Mouse (Mus musculus) layer of hippocampus, adult 18-20 months (tissue): Measurements from ENCODE around the gene Tssc4. TPM values are rescaled to one million over a fixed set of nuclear protein-coding genes. Genes with fewer than 3 reads are reported as not detected.
A peak's percentile ranks its signal among the peaks of the same experiment; 100 is the strongest.

Experiments
- DNase-seq, 2 experiments: peaks; one replicate each; pipeline ENCODE4 v3.0.0; 2022; ENCODE audit warnings: low spot score in 2 of 2
- total RNA-seq, 2 experiments: library from RNA; stranded (reverse); gene quantifications; 2 replicates each; pipeline ENCODE4 v1.2.3; 2021

Gene Tssc4
- total RNA-seq, 2 experiments from 2014 or later: 39.1 to 48.2 TPM

- DNase-seq: no peak
These were observed 1.6 kb upstream of the Tssc4 start for GRCm38 (mm10) chr7:143067469-143067868.

DNA sequence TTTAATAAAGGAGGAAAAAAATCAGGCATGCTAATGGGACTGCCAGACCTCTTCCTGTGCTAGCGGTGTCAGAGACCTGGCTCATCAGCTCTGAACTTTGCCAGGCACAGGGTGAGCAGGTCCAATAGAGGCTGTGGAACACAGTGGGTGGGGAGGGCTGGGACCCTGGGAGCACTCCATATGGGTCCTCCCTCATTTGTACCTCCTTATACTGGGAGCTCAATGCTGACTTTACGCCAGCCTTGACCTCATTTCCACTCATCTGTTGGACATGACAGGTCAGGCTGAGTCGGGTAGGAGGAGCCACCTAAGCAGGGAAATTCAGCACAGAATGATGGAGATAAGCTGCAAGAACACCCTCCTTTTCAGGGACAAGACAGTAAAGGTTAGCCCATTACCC is 1.2 kb upstream of the Tssc4 start:
- no peak for DNase-seq

GRCm38 (mm10) chr7:143068316-143068881 is 650 bp upstream of the Tssc4 start:
- DNase-seq: no peak

GRCm38 (mm10) chr7:143069751-143070400 is 827 bp downstream of the Tssc4 start:
- DNase-seq: no peak

DNA sequence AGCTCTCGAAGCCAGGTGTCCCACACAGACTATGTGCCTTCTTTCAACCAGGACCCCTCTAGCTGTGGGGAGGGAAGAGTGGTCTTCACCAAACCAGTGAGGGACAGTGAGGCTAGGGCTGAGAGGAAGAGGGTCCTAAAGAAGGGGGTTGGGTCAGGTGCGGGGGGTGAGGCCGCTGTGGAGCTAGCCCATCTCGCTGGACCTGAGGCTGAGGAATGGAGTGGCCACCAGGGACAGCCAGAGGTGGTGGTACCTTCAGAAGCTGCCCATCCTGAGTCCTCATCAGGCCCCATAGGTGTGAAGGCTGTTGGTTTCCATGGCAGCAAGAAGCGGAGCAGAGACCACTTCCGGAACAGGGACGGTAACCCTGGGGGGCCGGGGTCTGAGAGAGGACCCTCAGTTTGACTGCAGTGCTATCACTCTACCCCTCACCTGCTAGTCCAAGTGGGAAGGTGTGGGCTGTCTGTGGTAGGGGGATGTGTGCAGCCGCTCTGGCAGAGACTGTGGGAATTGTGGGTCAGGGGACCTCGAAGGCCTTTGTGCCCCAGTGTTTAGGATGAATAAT is 1.5 kb downstream of the Tssc4 start:
- no peak for DNase-seq

DNA sequence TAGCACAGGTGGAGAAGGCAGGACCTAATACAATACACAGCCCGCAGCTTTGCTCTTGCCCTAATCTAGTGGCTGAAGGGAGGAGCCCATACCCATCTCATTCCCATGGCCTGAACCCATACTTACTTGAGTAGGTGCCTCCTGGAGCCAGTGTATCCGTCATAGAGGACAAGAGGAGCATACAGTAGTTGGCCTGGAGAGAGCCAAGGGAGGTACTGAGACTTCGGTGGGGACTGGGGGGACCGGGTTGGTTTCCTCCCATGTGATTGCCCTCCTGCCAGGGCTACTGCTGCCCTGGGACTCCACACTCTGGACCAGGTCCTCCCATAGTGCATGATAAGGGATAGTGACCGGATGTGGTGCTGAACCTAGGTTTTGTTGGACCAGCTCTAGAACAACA is 3.6 kb downstream of the Tssc4 start:
- DNase-seq: no peak

DNA sequence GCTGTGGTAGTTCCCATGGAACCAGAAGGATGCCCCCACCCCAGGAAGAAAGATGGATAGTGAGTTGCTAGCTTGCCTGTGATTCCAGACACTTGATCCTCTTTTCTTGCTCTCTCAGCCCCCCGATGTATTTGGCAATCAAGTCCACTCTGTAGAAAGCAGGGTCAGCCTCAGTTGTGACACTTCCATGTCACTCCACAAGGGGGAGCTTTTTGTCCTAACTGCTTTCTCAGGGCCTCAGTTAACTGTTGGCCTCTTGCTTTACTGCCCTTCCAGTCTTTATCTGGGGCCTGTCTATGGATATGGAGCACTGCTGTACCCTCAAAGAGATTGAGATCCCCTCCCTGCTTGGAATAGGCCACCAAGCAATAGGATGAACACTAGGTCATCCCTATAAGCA is 4.0 kb downstream of the Tssc4 start:
- peak in 1 of 2 experiments; percentile 54 for DNase-seq

GRCm38 (mm10) chr7:143075394-143075793 is 6.3 kb downstream of the Tssc4 start:
- DNase-seq: no peak

DNA sequence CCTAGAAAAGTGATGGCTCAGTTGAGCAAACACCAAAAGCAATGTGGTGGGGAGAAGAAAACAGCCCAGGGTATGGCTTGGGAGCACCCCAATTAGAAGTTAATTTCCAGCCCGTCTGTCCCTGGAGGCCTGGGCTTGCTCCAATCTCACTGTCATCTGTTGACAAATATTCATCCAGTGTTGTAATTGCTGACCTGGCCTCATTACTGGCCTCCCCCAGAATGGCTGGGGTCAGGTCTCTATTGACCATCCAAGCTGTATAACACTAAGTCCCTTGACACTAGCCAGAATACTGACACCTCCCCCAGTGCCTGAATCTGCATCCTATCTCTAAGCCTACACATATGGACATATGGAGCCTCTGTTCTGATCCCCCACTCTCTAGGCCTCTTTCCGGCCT is 8.3 kb downstream of the Tssc4 start:
- no peak for DNase-seq

GRCm38 (mm10) chr7:143082024-143082423 is 13.0 kb downstream of the Tssc4 start:
- DNase-seq: no peak

GRCm38 (mm10) chr7:143083708-143084107 is 14.7 kb downstream of the Tssc4 start:
- DNase-seq: no peak

DNA sequence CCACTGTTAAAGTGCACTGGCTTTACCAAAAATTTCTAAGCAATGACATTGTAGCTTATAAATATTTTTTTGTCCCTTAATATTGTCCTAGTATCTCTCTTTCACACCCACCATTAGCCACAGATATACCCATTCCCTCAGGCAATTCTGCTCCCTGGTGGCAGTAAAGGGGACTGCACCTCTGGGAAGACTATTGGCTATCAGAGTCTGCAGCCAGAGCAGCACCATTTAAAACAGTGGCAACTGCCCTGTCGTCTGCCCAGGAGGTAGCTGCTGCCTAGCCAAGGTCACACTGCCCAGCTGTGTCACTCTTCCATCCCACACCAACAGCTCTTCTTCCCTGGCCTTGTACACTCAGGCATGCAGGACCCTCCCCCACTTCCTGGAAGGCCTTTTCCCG is 17.3 kb downstream of the Tssc4 start:
- DNase-seq: peak in 1 of 2 experiments; percentile 45

- DNase-seq: no peak
These were observed 18.1 kb downstream of the Tssc4 start for GRCm38 (mm10) chr7:143087070-143087579.

DNA sequence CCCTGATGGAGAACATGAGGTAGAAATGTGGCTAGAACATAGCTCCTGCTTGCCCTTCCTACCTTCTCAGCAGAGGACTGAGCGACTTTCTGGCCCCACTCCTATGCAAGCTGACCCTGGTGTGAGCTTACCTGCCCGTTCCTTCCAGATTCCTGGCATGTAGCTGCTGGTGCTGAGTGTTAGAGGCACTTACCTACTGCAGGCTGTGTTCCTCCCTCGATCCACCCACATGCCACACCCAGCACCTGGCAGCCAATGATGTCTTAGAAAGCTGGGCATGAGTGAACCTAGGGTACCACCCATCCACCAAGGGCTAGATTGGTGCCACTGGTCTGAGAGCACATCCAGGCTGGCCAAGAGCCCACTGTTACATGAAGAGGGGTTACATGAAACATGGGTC is 24.8 kb downstream of the Tssc4 start:
- no peak for DNase-seq

- DNase-seq: peak in 1 of 2 experiments; percentile 58
These were observed 25.8 kb downstream of the Tssc4 start, which contains the start of gene Trpm5 for GRCm38 (mm10) chr7:143094592-143095553. Trpm5 (minus strand) TSS chr7:143094642.

GRCm38 (mm10) chr7:143095554-143095907 is 26.5 kb downstream of the Tssc4 start:
- DNase-seq: no peak

- DNase-seq: peak; percentile 10 to 13
These were observed 31.7 kb downstream of the Tssc4 start for GRCm38 (mm10) chr7:143100759-143101158.

DNA sequence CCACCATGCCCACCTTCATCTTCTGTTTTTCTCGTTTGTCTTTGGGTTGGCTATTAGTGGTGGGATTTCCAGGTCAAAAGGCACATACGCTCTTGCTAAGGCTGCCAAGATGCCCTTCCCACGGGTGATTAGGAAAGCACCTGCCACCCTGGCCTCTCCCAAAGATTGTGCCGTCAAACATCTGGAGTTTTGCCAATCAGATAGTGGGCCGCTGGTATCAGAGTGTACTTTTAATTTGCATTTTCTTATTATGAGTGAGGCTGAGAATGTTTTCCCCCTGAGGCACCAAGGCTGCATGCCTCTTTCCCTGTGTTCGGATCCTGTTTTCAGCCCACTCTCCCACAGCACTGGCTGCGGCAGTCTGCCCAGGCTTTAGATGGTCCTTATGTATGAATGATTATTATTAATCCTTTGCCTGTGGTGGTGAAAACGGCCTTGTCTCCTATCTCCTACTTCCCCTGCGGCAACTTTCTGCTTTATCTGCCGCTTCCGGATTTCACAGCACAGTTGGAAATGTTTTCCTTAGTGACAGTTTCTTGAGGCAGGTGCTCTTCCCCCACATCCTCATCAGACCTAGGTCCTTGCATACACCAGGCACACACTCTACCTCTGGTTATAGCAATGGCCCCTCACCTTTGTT is 36.3 kb downstream of the Tssc4 start:
- no peak for DNase-seq

DNA sequence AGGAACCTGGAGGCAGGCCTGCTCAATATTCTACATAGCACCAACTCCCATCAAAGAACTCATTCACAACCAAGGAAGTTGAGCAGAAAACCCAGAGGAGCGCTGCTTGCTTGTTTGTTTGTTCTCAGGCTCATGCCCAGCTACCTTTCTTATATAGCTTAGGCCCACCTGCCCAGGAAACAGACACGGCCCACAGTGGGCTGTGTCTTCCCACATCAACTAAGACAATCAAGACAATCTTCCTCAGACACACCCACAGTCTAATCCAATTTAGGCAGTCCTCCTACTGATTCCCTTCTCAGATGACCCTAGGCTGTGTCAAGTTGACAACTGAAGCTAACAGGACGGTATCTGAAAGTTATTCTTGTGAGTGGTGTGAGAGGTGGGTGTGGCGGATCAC is 37.0 kb downstream of the Tssc4 start, which contains the start of gene Kcnq1:
Kcnq1 (plus strand) TSS at position 301 of the 400 bp plus-strand sequence.
- DNase-seq: no peak

GRCm38 (mm10) chr7:143106672-143107465 is 37.8 kb downstream of the Tssc4 start:
- no peak for DNase-seq
